Mouse (Mus musculus): ENCODE results near the gene Olfr279. TPM values are rescaled to one million over a fixed set of nuclear protein-coding genes. Genes with fewer than 3 reads are reported as not detected.
"Not testable (repeated sequence)": the region's sequence is repeated elsewhere in the genome, so short reads cannot be mapped to it uniquely, and the experiment has no call there.

The Olfr279 gene
- polyA plus RNA-seq, 1 experiment = not detected

- Histone ChIP-seq H3K4me3 (ENCODE audit: insufficient read depth, low read length) (no peak overlapping the region), H3K27ac (ENCODE audit: insufficient read depth, low read depth, low read length) (no peak overlapping the region), H3K4me1 (ENCODE audit: control insufficient read depth, insufficient read depth, low read length) (peaks cover 43% of the 10 kb centered on the region)
- TF ChIP-seq POLR2A (IDR thresholded peaks at IDR 0.05; ENCODE audit: borderline replicate concordance, low read depth, low read length) = no peak
- no peak for TF ChIP-seq CTCF (IDR thresholded peaks at IDR 0.05; ENCODE audit: low read depth, low read length)
These were observed 17.2 kb downstream of the Olfr279 start for GRCm38 (mm10) chr15:98509387-98509786.

- H3K27ac ChIP-seq (ENCODE audit: insufficient read depth, low read depth, low read length) = peak overlapping the region; percentile 97
- peak overlapping the region; percentile 46 for H3K4me3 ChIP-seq (ENCODE audit: insufficient read depth, low read length)
- peaks cover 44% of the 10 kb centered on the region for H3K4me1 ChIP-seq (ENCODE audit: control insufficient read depth, insufficient read depth, low read length)
- no peak for TF ChIP-seq POLR2A (IDR thresholded peaks at IDR 0.05; ENCODE audit: borderline replicate concordance, low read depth, low read length)
- TF ChIP-seq CTCF (IDR thresholded peaks at IDR 0.05; ENCODE audit: low read depth, low read length) = peak; percentile 58
These were observed 18.5 kb downstream of the Olfr279 start for GRCm38 (mm10) chr15:98510438-98511385.

GRCm38 (mm10) chr15:98511386-98511928 lies 19.3 kb downstream of the Olfr279 start:
- TF ChIP-seq CTCF (IDR thresholded peaks at IDR 0.05; ENCODE audit: low read depth, low read length) (no peak), POLR2A (IDR thresholded peaks at IDR 0.05; ENCODE audit: borderline replicate concordance, low read depth, low read length) (no peak)
- peak overlapping the region; percentile 46 for H3K4me3 ChIP-seq (ENCODE audit: insufficient read depth, low read length)
- H3K27ac ChIP-seq (ENCODE audit: insufficient read depth, low read depth, low read length) = peak overlapping the region; percentile 97

GRCm38 (mm10) chr15:98512232-98512631 lies 20.0 kb downstream of the Olfr279 start:
- Histone ChIP-seq H3K27ac (ENCODE audit: insufficient read depth, low read depth, low read length) (peak overlapping the region; percentile 97), H3K4me3 (ENCODE audit: insufficient read depth, low read length) (peak overlapping the region; percentile 10; the same call in 1 of the 2 replicates), H3K4me1 (ENCODE audit: control insufficient read depth, insufficient read depth, low read length) (peaks cover 34% of the 10 kb centered on the region)
- no peak for TF ChIP-seq POLR2A (IDR thresholded peaks at IDR 0.05; ENCODE audit: borderline replicate concordance, low read depth, low read length)
- TF ChIP-seq CTCF (IDR thresholded peaks at IDR 0.05; ENCODE audit: low read depth, low read length) = no peak

More at GRCm38 (mm10) chr15:98511386-98511928, 19.3 kb downstream of the Olfr279 start:
- peaks cover 38% of the 10 kb centered on the region for H3K4me1 ChIP-seq (ENCODE audit: control insufficient read depth, insufficient read depth, low read length)

GRCm38 (mm10) chr15:98512799-98513321 lies 20.7 kb downstream of the Olfr279 start:
- peak overlapping the region; percentile 14 for H3K4me3 ChIP-seq (ENCODE audit: insufficient read depth, low read length)
- TF ChIP-seq POLR2A (IDR thresholded peaks at IDR 0.05; ENCODE audit: borderline replicate concordance, low read depth, low read length) (no peak), CTCF (IDR thresholded peaks at IDR 0.05; ENCODE audit: low read depth, low read length) (no peak)
- peaks cover 32% of the 10 kb centered on the region for H3K4me1 ChIP-seq (ENCODE audit: control insufficient read depth, insufficient read depth, low read length)
- peak overlapping the region; percentile 97 for H3K27ac ChIP-seq (ENCODE audit: insufficient read depth, low read depth, low read length)

- not testable (repeated sequence) for H3K4me3 ChIP-seq (ENCODE audit: insufficient read depth, low read length)
- peaks cover 30% of the 10 kb centered on the region for H3K4me1 ChIP-seq (ENCODE audit: control insufficient read depth, insufficient read depth, low read length)
- peak overlapping the region; percentile 97 for H3K27ac ChIP-seq (ENCODE audit: insufficient read depth, low read depth, low read length)
These were observed 21.5 kb downstream of the Olfr279 start for GRCm38 (mm10) chr15:98513676-98514075.

GRCm38 (mm10) chr15:98514146-98514545 lies 21.9 kb downstream of the Olfr279 start:
- Histone ChIP-seq H3K4me3 (ENCODE audit: insufficient read depth, low read length) (no peak overlapping the region), H3K27ac (ENCODE audit: insufficient read depth, low read depth, low read length) (peak overlapping the region; percentile 97), H3K4me1 (ENCODE audit: control insufficient read depth, insufficient read depth, low read length) (peaks cover 30% of the 10 kb centered on the region)
- no peak for TF ChIP-seq CTCF (IDR thresholded peaks at IDR 0.05; ENCODE audit: low read depth, low read length)

- peaks cover 30% of the 10 kb centered on the region for H3K4me1 ChIP-seq (ENCODE audit: control insufficient read depth, insufficient read depth, low read length)
- not testable (repeated sequence) for H3K4me3 ChIP-seq (ENCODE audit: insufficient read depth, low read length); H3K27ac ChIP-seq (ENCODE audit: insufficient read depth, low read depth, low read length)
These were observed 22.6 kb downstream of the Olfr279 start for GRCm38 (mm10) chr15:98514845-98515244.

GRCm38 (mm10) chr15:98517380-98518355 lies 25.5 kb downstream of the Olfr279 start:
- Histone ChIP-seq H3K27ac (ENCODE audit: insufficient read depth, low read depth, low read length) (peak overlapping the region; percentile 39; the same call in 1 of the 2 replicates), H3K4me3 (ENCODE audit: insufficient read depth, low read length) (no peak overlapping the region), H3K4me1 (ENCODE audit: control insufficient read depth, insufficient read depth, low read length) (peaks cover 14% of the 10 kb centered on the region)
- TF ChIP-seq CTCF (IDR thresholded peaks at IDR 0.05; ENCODE audit: low read depth, low read length) (peak; percentile 88), POLR2A (IDR thresholded peaks at IDR 0.05; ENCODE audit: borderline replicate concordance, low read depth, low read length) (no peak)
